Mouse (Mus musculus) liver, embryonic 14.5 days (tissue): ENCODE results near the gene Dync2li1.

Experiments
- CTCF ChIP-seq: IDR thresholded peaks from 2 replicates; pipeline ENCODE4 v1.5.1; 2016; ENCODE audit warnings: antibody characterized with exemption, low read depth, control low read depth
- EP300 ChIP-seq: IDR thresholded peaks from 2 replicates; pipeline ENCODE4 v1.6.1; 2016; ENCODE audit warnings: antibody characterized with exemption, low read depth

DNA sequence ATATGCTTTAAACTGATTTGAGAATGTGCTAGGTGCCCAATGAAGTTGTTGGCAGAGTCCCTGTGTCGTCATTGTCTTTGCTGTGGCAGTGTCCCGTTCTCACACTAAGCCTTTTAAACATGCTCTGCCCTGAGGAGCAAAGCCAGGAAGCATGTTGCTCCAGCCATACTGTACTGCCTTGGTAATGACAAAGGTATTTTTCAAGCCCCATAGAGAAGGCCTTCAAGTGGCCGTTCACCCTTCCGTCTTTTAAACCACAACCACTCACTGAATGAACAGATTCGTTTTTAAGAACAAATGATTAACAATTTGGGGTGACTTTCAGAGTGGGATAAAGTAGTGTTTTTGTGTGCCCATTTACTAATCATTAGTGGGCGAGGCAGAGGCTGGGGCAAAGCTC, 5.1 kb upstream of the Dync2li1 start:
- TF ChIP-seq EP300: no peak
- no peak for TF ChIP-seq CTCF
